Mouse (Mus musculus) forebrain, embryonic 15.5 days (tissue): Measurements from ENCODE around the gene Gm49380. TPM values are rescaled to one million over a fixed set of nuclear protein-coding genes. Genes with fewer than 3 reads are reported as not detected.

Source experiments
- ATAC-seq: fragments of 200-750 bp; cut with Nextera tagmentation; replicated peaks from 2 replicates; pipeline ENCODE4 v1.8.0; 2017; ENCODE audit warnings: mild to moderate bottlenecking, moderate TSS enrichment, moderate library complexity
- H3K27ac ChIP-seq: fragments of 300-500 bp; sonication (generic); replicated peaks from 2 replicates; pipeline ENCODE4 v1.5.1; 2015; ENCODE audit warnings: mild to moderate bottlenecking, inconsistent platforms
- H3K27me3 ChIP-seq: fragments of 300-500 bp; sonication (generic); 2 replicates; pipeline ENCODE4 v1.6.1; 2015; ENCODE audit warnings: inconsistent platforms
- H3K36me3 ChIP-seq: fragments of 300-500 bp; sonication (generic); 2 replicates; pipeline ENCODE4 v1.6.1; 2015; ENCODE audit warnings: mild to moderate bottlenecking, inconsistent platforms
- H3K4me1 ChIP-seq: fragments of 300-500 bp; sonication (generic); 2 replicates; pipeline ENCODE4 v1.6.1; 2015; ENCODE audit warnings: inconsistent platforms
- H3K4me2 ChIP-seq: fragments of 300-500 bp; sonication (generic); replicated peaks from 2 replicates; pipeline ENCODE4 v1.6.1; 2015; ENCODE audit warnings: mild to moderate bottlenecking, inconsistent platforms
- H3K4me3 ChIP-seq: fragments of 300-500 bp; sonication (generic); 2 replicates; pipeline ENCODE4 v1.5.1; 2015; ENCODE audit warnings: mild to moderate bottlenecking, inconsistent platforms
- H3K9ac ChIP-seq: fragments of 300-500 bp; sonication (generic); replicated peaks from 2 replicates; pipeline ENCODE4 v1.6.1; 2015; ENCODE audit warnings: mild to moderate bottlenecking, inconsistent platforms
- H3K9me3 ChIP-seq: fragments of 300-500 bp; sonication (generic); 2 replicates; pipeline ENCODE4 v1.6.1; 2016; ENCODE audit warnings: inconsistent platforms
- WGBS: fragments of 180-500 bp; shearing (Covaris S2); methylation state at CpG from one replicate; pipeline ENCODE4 v1.1.7; 2015; ENCODE audit warnings: mixed read lengths; 5-methylcytosine and 5-hydroxymethylcytosine counted together
- polyA plus RNA-seq: library from polyadenylated mRNA; unstranded; fragments of >200 nt; fragmentation: Nextera tagmentation; extraction: Ambion mirVana; gene quantifications from 2 replicates; pipeline ENCODE4 v1.2.1, GENCODE M21; 2015

Gene Gm49380
- polyA plus RNA-seq, 1 experiment from 2014 or later, result 0.17 TPM

- ATAC-seq, result no peak
- H3K9ac ChIP-seq, result peak overlapping the region; percentile 49; the same call in 1 of the 2 replicates
- 16% methylated on average over 2 of the region's 2 CpGs for WGBS
- H3K36me3 ChIP-seq, result no peaks in the 10 kb centered on the region
- peak overlapping the region; percentile 80; the same call in 1 of the 2 replicates for H3K4me2 ChIP-seq
- 0 out of 2 replicates have a peak overlapping the region, but pooled peaks have one; percentile 52 for H3K4me3 ChIP-seq
- peaks cover 15% of the 10 kb centered on the region for H3K27me3 ChIP-seq
- H3K27ac ChIP-seq, result 0 out of 2 replicates have a peak overlapping the region, but pooled peaks have one; percentile 27
- H3K9me3 ChIP-seq, result no peaks in the 10 kb centered on the region
- H3K4me1 ChIP-seq, result peaks cover 48% of the 10 kb centered on the region
Measured at GRCm38 (mm10) chr9:44133287-44133686, 20.0 kb upstream of the Gm49380 start.

- Histone ChIP-seq H3K4me1 (peaks cover 48% of the 10 kb centered on the region), H3K36me3 (no peaks in the 10 kb centered on the region), H3K27me3 (peaks cover 15% of the 10 kb centered on the region), H3K4me2 (no peak overlapping the region), H3K9me3 (no peaks in the 10 kb centered on the region), H3K4me3 (no peak overlapping the region), H3K27ac (no peak overlapping the region), H3K9ac (no peak overlapping the region)
- ATAC-seq, result no peak
- 71% methylated on average over 5 of the region's 5 CpGs for WGBS
Measured at GRCm38 (mm10) chr9:44132200-44132599, 18.9 kb upstream of the Gm49380 start.

DNA sequence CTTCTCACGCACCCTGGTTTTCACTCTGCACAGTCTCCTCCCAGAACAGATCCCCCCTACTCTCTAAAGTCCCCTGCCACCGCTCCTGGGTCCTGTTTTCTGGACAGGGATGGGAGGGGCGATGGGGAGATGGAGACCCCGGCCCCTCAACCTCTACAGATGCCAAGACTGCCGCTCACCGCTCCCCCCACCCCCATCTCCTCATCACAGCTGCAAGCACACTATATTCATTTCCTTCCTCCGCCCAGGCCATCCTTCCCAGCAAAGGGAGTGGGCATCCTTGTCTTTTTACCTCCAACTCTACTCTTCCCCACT, 17.9 kb upstream of the Gm49380 start:
- Histone ChIP-seq H3K27ac (no peak overlapping the region), H3K4me3 (no peak overlapping the region), H3K4me1 (peaks cover 50% of the 10 kb centered on the region), H3K36me3 (no peaks in the 10 kb centered on the region), H3K9me3 (no peaks in the 10 kb centered on the region), H3K9ac (no peak overlapping the region), H3K4me2 (no peak overlapping the region), H3K27me3 (peaks cover 15% of the 10 kb centered on the region)
- 45% methylated on average over 7 of the region's 7 CpGs for WGBS
- no peak for ATAC-seq

DNA sequence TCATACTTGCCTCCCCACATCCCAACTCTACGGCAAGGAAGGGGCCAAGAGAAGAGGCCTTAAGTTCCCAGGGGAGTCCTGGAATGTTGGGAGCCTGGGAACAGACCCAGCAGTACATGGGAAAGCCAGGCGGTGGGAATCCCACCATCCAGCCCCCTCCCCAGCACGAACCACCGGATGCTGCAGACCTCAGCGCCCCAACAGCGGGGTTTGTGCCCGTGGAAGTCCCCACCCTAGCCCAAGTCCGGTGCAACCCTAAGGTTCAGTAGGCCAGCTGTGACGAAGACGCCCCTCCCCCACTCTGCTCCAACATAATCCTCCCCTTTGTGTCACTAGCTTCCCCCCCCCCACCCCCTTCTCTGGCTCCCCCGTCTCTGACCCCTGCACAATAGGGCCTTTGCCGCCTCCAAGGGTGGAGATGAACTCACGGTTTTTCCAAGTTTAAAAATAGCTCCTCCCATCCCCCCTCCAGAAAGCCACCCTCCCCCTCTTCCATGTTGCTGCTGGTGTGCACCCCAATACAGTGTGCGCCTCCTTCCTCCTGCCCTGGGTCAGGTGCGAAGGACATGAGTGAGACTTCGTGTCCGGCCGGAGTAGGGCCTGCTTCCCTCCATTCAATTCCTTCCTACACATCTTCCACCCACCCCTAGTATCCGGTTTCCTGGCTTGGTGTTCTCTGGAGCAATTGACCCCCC, 17.4 kb upstream of the Gm49380 start:
- Histone ChIP-seq H3K4me2 (peak overlapping the region; percentile 58), H3K4me3 (no peak overlapping the region), H3K9me3 (no peaks in the 10 kb centered on the region), H3K4me1 (peaks cover 49% of the 10 kb centered on the region), H3K27me3 (peaks cover 12% of the 10 kb centered on the region), H3K36me3 (no peaks in the 10 kb centered on the region), H3K27ac (0 out of 2 replicates have a peak overlapping the region, but pooled peaks have one; percentile 22), H3K9ac (peak overlapping the region; percentile 30; the same call in 1 of the 2 replicates)
- no peak for ATAC-seq
- WGBS, result 17% methylated on average over 19 of the region's 19 CpGs

GRCm38 (mm10) chr9:44130034-44130433, 16.7 kb upstream of the Gm49380 start:
- Histone ChIP-seq H3K4me1 (peaks cover 45% of the 10 kb centered on the region), H3K4me3 (peak overlapping the region; percentile 31), H3K36me3 (no peaks in the 10 kb centered on the region), H3K9ac (peak overlapping the region; percentile 30), H3K9me3 (no peaks in the 10 kb centered on the region), H3K4me2 (peak overlapping the region; percentile 58), H3K27me3 (peaks cover 9% of the 10 kb centered on the region), H3K27ac (0 out of 2 replicates have a peak overlapping the region, but pooled peaks have one; percentile 22)
- ATAC-seq, result 0 out of 2 replicates have a peak, but pooled peaks have one; percentile 7
- WGBS, result 1% methylated on average over 27 of the region's 27 CpGs

DNA sequence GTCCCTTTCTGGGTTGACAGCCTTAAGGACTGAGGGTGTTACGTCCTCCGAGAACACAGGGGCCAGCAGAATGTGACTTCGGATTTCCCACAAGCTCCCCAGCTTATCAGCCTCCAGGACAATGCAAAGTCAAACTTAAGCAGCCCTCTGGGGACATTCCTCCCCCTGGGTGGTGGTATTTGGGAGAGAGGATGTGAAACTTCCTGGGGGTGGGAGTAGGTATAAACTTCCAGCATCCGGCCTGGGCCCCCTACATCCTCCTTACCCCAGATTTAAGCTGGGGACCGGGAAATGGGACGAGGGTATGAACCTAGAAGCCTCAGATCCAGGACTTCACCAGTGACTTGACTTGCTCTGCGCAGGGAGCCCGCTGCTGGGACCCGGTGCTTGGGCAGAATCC, 16.3 kb upstream of the Gm49380 start:
- no peaks in the 10 kb centered on the region for H3K36me3 ChIP-seq
- H3K4me2 ChIP-seq, result peak overlapping the region; percentile 58
- peaks cover 6% of the 10 kb centered on the region; the same call in 1 of the 2 replicates for H3K27me3 ChIP-seq
- peak overlapping the region; percentile 30 for H3K9ac ChIP-seq
- 11% methylated on average over 9 of the region's 9 CpGs for WGBS
- H3K4me1 ChIP-seq, result peaks cover 41% of the 10 kb centered on the region
- no peak overlapping the region for H3K27ac ChIP-seq
- no peaks in the 10 kb centered on the region for H3K9me3 ChIP-seq
- ATAC-seq, result no peak
- peak overlapping the region; percentile 31 for H3K4me3 ChIP-seq

DNA sequence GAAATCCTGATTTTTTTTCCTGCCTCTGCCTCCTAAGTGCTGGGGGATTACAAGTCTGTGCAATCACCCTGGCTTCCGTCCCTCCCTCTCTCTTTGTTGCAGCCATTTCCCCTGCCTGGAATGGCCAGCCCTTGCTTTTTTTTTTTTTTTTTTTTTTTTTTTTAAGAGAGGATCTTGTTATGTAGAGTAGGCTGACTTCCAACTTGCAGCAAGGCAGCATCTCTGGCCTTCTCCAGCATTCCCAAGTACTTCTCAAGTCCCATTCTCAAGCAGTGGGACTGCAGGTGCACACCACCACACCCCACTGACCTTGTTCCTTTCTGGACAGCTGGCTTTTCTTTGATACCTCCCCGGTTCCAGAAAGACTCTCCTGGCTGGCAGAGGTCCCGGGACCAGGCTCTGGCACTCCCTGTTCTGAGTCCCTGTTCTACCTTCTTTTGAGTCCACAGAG, 14.1 kb upstream of the Gm49380 start:
- Histone ChIP-seq H3K4me3 (no peak overlapping the region), H3K36me3 (no peaks in the 10 kb centered on the region), H3K9ac (no peak overlapping the region), H3K27me3 (no peaks in the 10 kb centered on the region; the same call in 1 of the 2 replicates), H3K27ac (no peak overlapping the region), H3K4me1 (peaks cover 26% of the 10 kb centered on the region), H3K4me2 (no peak overlapping the region), H3K9me3 (no peaks in the 10 kb centered on the region)
- no peak for ATAC-seq
- 43% methylated on average over 3 of the region's 3 CpGs for WGBS

- no peaks in the 10 kb centered on the region for H3K36me3 ChIP-seq
- peaks cover 26% of the 10 kb centered on the region for H3K4me1 ChIP-seq
- 0 out of 2 replicates have a peak overlapping the region, but pooled peaks have one; percentile 14 for H3K27ac ChIP-seq
- ATAC-seq, result no peak
- no peaks in the 10 kb centered on the region; the same call in 1 of the 2 replicates for H3K27me3 ChIP-seq
- no peaks in the 10 kb centered on the region for H3K9me3 ChIP-seq
- no peak overlapping the region for H3K4me3 ChIP-seq
- 92% methylated on average over 3 of the region's 3 CpGs for WGBS
- H3K4me2 ChIP-seq, result no peak overlapping the region
- H3K9ac ChIP-seq, result no peak overlapping the region; the same call in 1 of the 2 replicates
Measured at GRCm38 (mm10) chr9:44126746-44127145, 13.4 kb upstream of the Gm49380 start.

DNA sequence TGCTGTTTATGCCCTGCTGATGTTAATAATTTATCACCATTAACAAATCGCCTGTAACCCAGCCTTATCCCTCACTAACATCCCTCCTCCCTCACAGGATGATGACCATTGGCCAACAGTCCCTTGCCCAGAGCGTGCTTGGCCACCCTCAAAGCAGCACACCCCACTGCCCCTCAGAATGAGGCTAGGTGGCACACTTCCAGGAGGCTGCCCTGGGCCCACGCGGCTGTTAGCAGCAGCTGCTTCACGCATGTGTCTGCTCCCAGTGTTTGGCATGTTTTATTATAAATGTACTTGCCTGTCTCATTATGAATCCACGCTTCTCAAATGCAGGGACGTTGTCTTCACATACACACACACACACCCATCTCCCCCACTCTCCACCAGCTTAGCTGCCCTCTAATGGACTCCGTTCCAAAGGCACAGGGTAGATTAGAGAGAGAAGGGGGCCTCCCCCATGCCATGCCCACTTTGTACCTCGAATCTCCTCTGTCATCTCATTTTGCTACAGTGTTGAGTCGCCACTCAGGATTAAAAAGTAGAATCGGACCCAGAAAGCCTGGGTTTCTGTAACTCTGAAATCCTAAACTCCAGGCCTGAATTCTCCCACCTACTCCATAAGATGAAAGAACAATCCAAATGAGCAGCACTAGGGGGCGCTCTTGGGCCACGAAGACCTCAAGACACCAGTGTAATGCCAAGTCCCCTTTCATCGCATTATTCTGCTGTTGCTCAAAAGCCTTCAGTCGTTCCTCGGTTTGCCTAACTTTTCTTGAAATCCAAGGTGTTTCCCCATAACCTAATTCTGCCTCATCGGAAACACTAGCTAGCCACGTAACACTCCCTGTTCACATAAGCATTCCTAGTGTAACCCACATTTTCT, 12.5 kb upstream of the Gm49380 start:
- H3K9me3 ChIP-seq, result no peaks in the 10 kb centered on the region
- H3K4me1 ChIP-seq, result peaks cover 25% of the 10 kb centered on the region
- ATAC-seq, result peak; percentile 71
- H3K4me3 ChIP-seq, result no peak overlapping the region
- H3K9ac ChIP-seq, result no peak overlapping the region
- 23% methylated on average over 18 of the region's 18 CpGs for WGBS
- H3K4me2 ChIP-seq, result 0 out of 2 replicates have a peak overlapping the region, but pooled peaks have one; percentile 5
- no peaks in the 10 kb centered on the region for H3K36me3 ChIP-seq
- H3K27ac ChIP-seq, result 0 out of 2 replicates have a peak overlapping the region, but pooled peaks have one; percentile 14
- no peaks in the 10 kb centered on the region for H3K27me3 ChIP-seq

- Histone ChIP-seq H3K27ac (no peak overlapping the region), H3K4me1 (peaks cover 17% of the 10 kb centered on the region), H3K36me3 (no peaks in the 10 kb centered on the region), H3K4me2 (no peak overlapping the region), H3K9ac (no peak overlapping the region), H3K27me3 (no peaks in the 10 kb centered on the region), H3K9me3 (no peaks in the 10 kb centered on the region), H3K4me3 (no peak overlapping the region)
- WGBS, result 70% methylated on average over 5 of the region's 5 CpGs
- no peak for ATAC-seq
Measured at GRCm38 (mm10) chr9:44125026-44125425, 11.7 kb upstream of the Gm49380 start.

DNA sequence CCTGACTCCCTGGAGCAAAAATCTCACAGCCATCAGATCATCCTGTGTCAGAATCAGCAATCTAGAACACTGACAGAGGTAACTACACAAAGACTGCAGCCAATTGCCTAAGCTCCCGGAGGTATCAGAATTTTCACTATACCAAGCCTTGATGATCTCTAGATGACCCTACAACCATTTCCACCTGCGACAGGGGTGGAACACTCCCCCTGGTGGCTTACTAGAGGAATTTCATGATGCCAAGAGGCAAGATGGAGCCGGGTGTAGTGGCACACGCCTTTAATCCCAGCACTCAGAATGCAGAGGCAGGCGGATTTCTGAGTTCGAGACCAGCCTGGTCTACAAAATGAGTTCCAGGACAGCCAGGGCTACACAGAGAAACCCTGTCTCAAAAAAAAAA, 11.0 kb upstream of the Gm49380 start:
- Histone ChIP-seq H3K4me1 (peaks cover 10% of the 10 kb centered on the region; the same call in 1 of the 2 replicates), H3K36me3 (no peaks in the 10 kb centered on the region), H3K27ac (no peak overlapping the region), H3K4me2 (no peak overlapping the region), H3K4me3 (no peak overlapping the region), H3K27me3 (no peaks in the 10 kb centered on the region), H3K9ac (no peak overlapping the region), H3K9me3 (no peaks in the 10 kb centered on the region)
- ATAC-seq, result no peak
- 80% methylated on average over 6 of the region's 6 CpGs for WGBS

DNA sequence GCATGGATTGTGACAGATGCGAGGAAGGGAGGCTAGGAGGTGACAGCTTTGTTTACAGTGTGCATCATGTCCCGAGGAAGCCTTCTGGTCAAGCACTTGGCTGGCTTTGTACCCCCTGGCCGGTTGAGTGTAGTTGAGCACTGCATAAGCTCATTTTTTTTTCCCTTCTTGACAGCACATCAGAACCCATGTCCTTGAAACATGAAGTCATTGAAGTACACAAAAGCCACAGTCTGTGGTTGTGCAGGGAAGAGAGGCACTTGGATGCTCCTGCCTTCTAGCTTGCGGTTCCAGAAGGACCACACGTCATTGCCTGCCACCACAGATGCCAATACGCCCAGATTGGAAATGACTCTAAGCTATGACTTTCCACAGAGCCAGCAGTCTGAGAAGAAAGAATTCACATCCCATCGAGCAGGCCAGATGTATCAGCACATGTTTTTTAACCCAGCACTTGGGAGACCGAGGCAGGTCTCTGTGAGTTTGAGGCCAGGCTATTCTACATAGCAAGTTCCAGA, 6.7 kb upstream of the Gm49380 start:
- Histone ChIP-seq H3K4me2 (no peak overlapping the region), H3K27ac (no peak overlapping the region), H3K9me3 (no peaks in the 10 kb centered on the region), H3K4me1 (no peaks in the 10 kb centered on the region), H3K9ac (no peak overlapping the region), H3K27me3 (no peaks in the 10 kb centered on the region), H3K36me3 (no peaks in the 10 kb centered on the region), H3K4me3 (no peak overlapping the region)
- ATAC-seq, result no peak
- 85% methylated on average over 8 of the region's 8 CpGs for WGBS
